Mouse (Mus musculus) forebrain, embryonic 15.5 days (tissue): ENCODE results near the gene Armcx3. TPM values are rescaled to one million over a fixed set of nuclear protein-coding genes. Genes with fewer than 3 reads are reported as not detected.
"Not testable (repeated sequence)": the region's sequence is repeated elsewhere in the genome, so short reads cannot be mapped to it uniquely, and the experiment has no call there.

Experiments
- ATAC-seq: fragments of 200-750 bp; cut with Nextera tagmentation; replicated peaks from 2 replicates; pipeline ENCODE4 v1.8.0; 2017; ENCODE audit warnings: mild to moderate bottlenecking, moderate TSS enrichment, moderate library complexity
- H3K27ac ChIP-seq: fragments of 300-500 bp; sonication (generic); replicated peaks from 2 replicates; pipeline ENCODE4 v1.5.1; 2015; ENCODE audit warnings: mild to moderate bottlenecking, inconsistent platforms
- H3K27me3 ChIP-seq: fragments of 300-500 bp; sonication (generic); 2 replicates; pipeline ENCODE4 v1.6.1; 2015; ENCODE audit warnings: inconsistent platforms
- H3K36me3 ChIP-seq: fragments of 300-500 bp; sonication (generic); 2 replicates; pipeline ENCODE4 v1.6.1; 2015; ENCODE audit warnings: mild to moderate bottlenecking, inconsistent platforms
- H3K4me1 ChIP-seq: fragments of 300-500 bp; sonication (generic); 2 replicates; pipeline ENCODE4 v1.6.1; 2015; ENCODE audit warnings: inconsistent platforms
- H3K4me2 ChIP-seq: fragments of 300-500 bp; sonication (generic); replicated peaks from 2 replicates; pipeline ENCODE4 v1.6.1; 2015; ENCODE audit warnings: mild to moderate bottlenecking, inconsistent platforms
- H3K4me3 ChIP-seq: fragments of 300-500 bp; sonication (generic); 2 replicates; pipeline ENCODE4 v1.5.1; 2015; ENCODE audit warnings: mild to moderate bottlenecking, inconsistent platforms
- H3K9ac ChIP-seq: fragments of 300-500 bp; sonication (generic); replicated peaks from 2 replicates; pipeline ENCODE4 v1.6.1; 2015; ENCODE audit warnings: mild to moderate bottlenecking, inconsistent platforms
- H3K9me3 ChIP-seq: fragments of 300-500 bp; sonication (generic); 2 replicates; pipeline ENCODE4 v1.6.1; 2016; ENCODE audit warnings: inconsistent platforms
- WGBS: fragments of 180-500 bp; shearing (Covaris S2); methylation state at CpG from one replicate; pipeline ENCODE4 v1.1.7; 2015; ENCODE audit warnings: mixed read lengths; 5-methylcytosine and 5-hydroxymethylcytosine counted together
- microRNA-seq: library from miRNA; unstranded; fragments of <30 nt; microRNA quantifications from one replicate; pipeline ENCODE4, GENCODE M21; 2016
- polyA plus RNA-seq: library from polyadenylated mRNA; unstranded; fragments of >200 nt; fragmentation: Nextera tagmentation; extraction: Ambion mirVana; gene quantifications from 2 replicates; pipeline ENCODE4 v1.2.1, GENCODE M21; 2015

Gene Armcx3
- polyA plus RNA-seq, 1 experiment from 2014 or later = 80.7 TPM

GRCm38 (mm10) chrX:134751910-134752309 is 4.5 kb upstream of the Armcx3 start:
- Histone ChIP-seq H3K27me3 (0 out of 2 replicates have a peak, but pooled peaks cover 2% of the 10 kb centered on the region), H3K4me2 (no peak overlapping the region), H3K4me1 (peaks cover 8% of the 10 kb centered on the region), H3K9me3 (no peaks in the 10 kb centered on the region), H3K36me3 (no peaks in the 10 kb centered on the region), H3K9ac (no peak overlapping the region), H3K4me3 (no peak overlapping the region), H3K27ac (no peak overlapping the region)
- 50% methylated on average over 2 of the region's 2 CpGs for WGBS
- no peak for ATAC-seq

- Histone ChIP-seq H3K4me1 (peaks cover 8% of the 10 kb centered on the region), H3K36me3 (no peaks in the 10 kb centered on the region), H3K4me3 (no peak overlapping the region), H3K27me3 (0 out of 2 replicates have a peak, but pooled peaks cover 2% of the 10 kb centered on the region), H3K9ac (no peak overlapping the region), H3K9me3 (no peaks in the 10 kb centered on the region), H3K27ac (no peak overlapping the region), H3K4me2 (no peak overlapping the region)
- ATAC-seq = no peak
- WGBS = 13% methylated on average over 4 of the region's 4 CpGs
These were observed 3.8 kb upstream of the Armcx3 start for GRCm38 (mm10) chrX:134752584-134752983.

- peak; percentile 51 for ATAC-seq
- Histone ChIP-seq H3K27ac (peak overlapping the region; percentile 64), H3K9me3 (no peaks in the 10 kb centered on the region), H3K9ac (peak overlapping the region; percentile 63), H3K4me2 (peak overlapping the region; percentile 46), H3K27me3 (0 out of 2 replicates have a peak, but pooled peaks cover 2% of the 10 kb centered on the region), H3K36me3 (no peaks in the 10 kb centered on the region), H3K4me3 (peak overlapping the region; percentile 62), H3K4me1 (peaks cover 7% of the 10 kb centered on the region)
- 23% methylated on average over 12 of the region's 13 CpGs for WGBS
These were observed 1.0 kb downstream of the Armcx3 start for GRCm38 (mm10) chrX:134757293-134757995.

- not testable (repeated sequence) for H3K9ac ChIP-seq, H3K27ac ChIP-seq, H3K4me2 ChIP-seq, H3K4me1 ChIP-seq, H3K36me3 ChIP-seq, H3K27me3 ChIP-seq, H3K9me3 ChIP-seq, H3K4me3 ChIP-seq
- 40% methylated on average over 4 of the region's 4 CpGs for WGBS
- 0 out of 2 replicates have a peak, but pooled peaks have one; percentile 19 for ATAC-seq
These were observed 7.2 kb downstream of the Armcx3 start for GRCm38 (mm10) chrX:134763428-134764198.

GRCm38 (mm10) chrX:134787728-134788127 is 31.3 kb downstream of the Armcx3 start:
- Histone ChIP-seq H3K4me1 (no peaks in the 10 kb centered on the region), H3K9me3 (no peaks in the 10 kb centered on the region), H3K4me2 (no peak overlapping the region), H3K9ac (no peak overlapping the region), H3K36me3 (no peaks in the 10 kb centered on the region), H3K4me3 (no peak overlapping the region), H3K27ac (no peak overlapping the region), H3K27me3 (no peaks in the 10 kb centered on the region)
- no peak for ATAC-seq
- 76% methylated on average over 4 of the region's 4 CpGs for WGBS

GRCm38 (mm10) chrX:134807833-134808754 is 51.7 kb downstream of the Armcx3 start:
- whole genome bisulfite sequencing = 20% methylated on average over 26 of the region's 28 CpGs
- peak overlapping the region; percentile 54 for H3K4me3 ChIP-seq
- H3K27me3 ChIP-seq = no peaks in the 10 kb centered on the region
- peak overlapping the region; percentile 50 for H3K4me2 ChIP-seq
- no peaks in the 10 kb centered on the region for H3K9me3 ChIP-seq
- peak; percentile 84 for ATAC-seq
- H3K9ac ChIP-seq = peak overlapping the region; percentile 73
- peaks cover 14% of the 10 kb centered on the region for H3K36me3 ChIP-seq
- H3K27ac ChIP-seq = peak overlapping the region; percentile 92
- H3K4me1 ChIP-seq = 0 out of 2 replicates have a peak, but pooled peaks cover 11% of the 10 kb centered on the region

- H3K9me3 ChIP-seq = no peaks in the 10 kb centered on the region
- peak within 1 kb of the TSS; percentile 50 for H3K4me2 ChIP-seq
- peak within 1 kb of the TSS; percentile 73 for H3K9ac ChIP-seq
- H3K4me1 ChIP-seq = 0 out of 2 replicates have a peak, but pooled peaks cover 11% of the 10 kb centered on the region
- no peaks in the 10 kb centered on the region for H3K27me3 ChIP-seq
- peak within 1 kb of the TSS; percentile 92 for H3K27ac ChIP-seq
- peak within 1 kb of the TSS; percentile 54 for H3K4me3 ChIP-seq
- ATAC-seq = peak; percentile 89
- peaks cover 14% of the 10 kb centered on the region for H3K36me3 ChIP-seq
- 26% methylated on average over 16 of the region's 16 CpGs for WGBS
These were observed 52.4 kb downstream of the Armcx3 start, which contains the start of gene Armcx2 for GRCm38 (mm10) chrX:134808755-134809224. Gene Armcx2, minus strand, starts transcription at chrX:134809221.

Small RNAs within 50 kb of the gene (microRNA-seq; reads per million reads assigned to microRNA genes)
- not detected for gene Mir7093

Other genes with a start within 250 kb of the Armcx3 start
- gene Timm8a1, start 214.7 kb upstream of the Armcx3 start, polyA plus RNA-seq = 46.8 and 46.9 TPM in 2 replicates
- 0.28 and 0.45 TPM in 2 replicates for gene Btk, start 173.0 kb upstream of the Armcx3 start, polyA plus RNA-seq
- gene Rpl36a, start 170.9 kb upstream of the Armcx3 start, polyA plus RNA-seq = 220 and 235 TPM in 2 replicates
- gene Gla, start 155.5 kb upstream of the Armcx3 start, polyA plus RNA-seq = 2.9 and 3.4 TPM in 2 replicates
- 174 and 177 TPM in 2 replicates for gene Hnrnph2, start 155.4 kb upstream of the Armcx3 start, polyA plus RNA-seq
- 7.3 and 7.8 TPM in 2 replicates for gene Armcx4, start 70.1 kb upstream of the Armcx3 start, polyA plus RNA-seq
- gene Armcx1, start 38.6 kb upstream of the Armcx3 start, polyA plus RNA-seq = 71.0 and 73.6 TPM in 2 replicates
- 30.2 and 33.2 TPM in 2 replicates for gene Armcx6, start 5.2 kb upstream of the Armcx3 start, polyA plus RNA-seq
- gene Armcx2, start 52.6 kb downstream of the Armcx3 start, polyA plus RNA-seq = 70.6 and 75.7 TPM in 2 replicates
- 0.19 and 0.20 TPM in 2 replicates for gene Nxf2, start 208.2 kb downstream of the Armcx3 start, polyA plus RNA-seq